Mouse (Mus musculus): ENCODE results near the gene Hadhb.
A peak's percentile ranks its signal among the peaks of the same experiment; 100 is the strongest.

Gene Hadhb

GRCm38 (mm10) chr5:30233042-30233441 is 78.0 kb downstream of the Hadhb start:
- DNase-seq (ENCODE audit: low spot score in 2 of 2) = peak in 1 of 2 experiments; percentile 7

GRCm38 (mm10) chr5:30233979-30234378 is 78.9 kb downstream of the Hadhb start:
- DNase-seq (ENCODE audit: low spot score in 2 of 2) = no peak

Measured in spleen, postnatal 14 days (tissue).